Mouse (Mus musculus): ENCODE results near the gene Slc16a9.
"Not testable (repeated sequence)": the region's sequence is repeated elsewhere in the genome, so short reads cannot be mapped to it uniquely, and the experiment has no call there.

DNA sequence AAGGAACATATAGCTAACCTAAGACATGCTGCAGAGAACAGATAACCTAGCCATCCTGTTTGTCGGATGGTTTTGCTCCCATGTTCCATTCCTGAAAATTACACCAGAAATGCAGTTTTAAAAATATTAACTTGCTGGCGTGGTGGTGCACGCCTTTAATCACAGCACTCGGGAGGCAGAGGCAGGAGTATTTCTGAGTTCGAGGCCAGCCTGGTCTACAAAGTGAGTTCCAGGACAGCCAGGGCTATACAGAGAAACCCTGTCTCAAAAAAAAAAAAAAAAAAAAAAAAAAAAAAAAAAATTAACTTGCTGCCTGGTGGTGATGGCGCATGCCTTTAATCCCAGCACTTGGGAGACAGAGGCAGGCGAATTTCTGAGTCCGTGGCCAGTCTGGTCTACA is 22.7 kb upstream of the Slc16a9 start:
- not testable (repeated sequence) for TF ChIP-seq CEBPB (IDR thresholded peaks at IDR 0.05; ENCODE audit: low read depth); CTCF (IDR thresholded peaks at IDR 0.05; ENCODE audit: control insufficient read depth, insufficient read depth, insufficient read length); FOSL1 (IDR thresholded peaks at IDR 0.05; ENCODE audit: insufficient read depth, low read length, poor library complexity, severe bottlenecking); USF1 (IDR thresholded peaks at IDR 0.05; ENCODE audit: low read depth); MAX (IDR thresholded peaks at IDR 0.05); MYOD1 (IDR thresholded peaks at IDR 0.05; ENCODE audit: control insufficient read depth, insufficient read length, low read depth)

Measured in C2C12 (cell line).